Mouse (Mus musculus) cerebellum, postnatal 14 days (tissue): Measurements from ENCODE around the gene Hectd1.

Source experiments
- DNase-seq, 2 experiments: peaks; one replicate each; pipeline ENCODE4 v3.0.0; 2021; ENCODE audit warnings: mixed read lengths in 2 of 2

Gene Hectd1

DNA sequence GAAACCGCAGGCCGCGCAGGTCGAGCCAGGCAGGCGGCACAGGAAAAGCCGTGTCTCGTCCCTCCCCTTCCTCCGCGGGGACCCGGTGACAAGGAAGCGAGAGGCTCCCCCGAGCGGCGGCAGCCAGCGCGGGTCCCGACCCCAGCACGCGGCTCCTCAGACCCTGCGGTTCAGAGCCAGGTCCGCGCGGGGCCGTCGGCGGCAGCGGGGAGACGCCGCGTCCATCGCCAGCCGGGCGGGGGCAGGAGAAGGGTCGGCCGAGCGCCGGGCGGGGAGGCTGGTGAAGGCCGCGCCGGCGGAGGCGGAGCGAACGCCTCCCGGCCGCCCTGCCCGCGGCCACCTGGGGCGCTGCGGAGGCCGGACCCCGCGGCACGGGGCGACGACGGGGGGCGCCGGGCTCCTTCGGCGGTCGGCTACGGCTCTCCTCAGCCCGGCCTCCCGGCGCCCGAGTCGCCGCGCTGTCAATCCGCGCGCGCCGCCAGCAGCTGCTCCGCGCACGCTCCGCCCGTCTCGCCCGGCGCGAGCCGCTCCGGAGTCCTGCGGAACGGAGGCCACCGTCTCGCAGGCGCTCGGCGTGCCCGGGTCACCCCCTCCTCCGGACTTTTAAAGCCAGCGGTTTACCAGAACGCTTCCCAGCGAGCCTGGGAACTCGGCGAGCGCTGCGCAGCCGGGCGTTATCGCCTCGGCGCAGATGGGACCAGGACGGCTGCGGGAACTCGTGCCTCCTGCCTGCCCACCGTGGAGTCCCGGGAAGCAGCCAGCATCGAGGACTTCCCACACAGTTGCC is at the start of gene Hectd1:
Hectd1 (minus strand) TSS at position 247 of the 787 bp plus-strand sequence.
- DNase-seq: peak; percentile 83 to 88

DNA sequence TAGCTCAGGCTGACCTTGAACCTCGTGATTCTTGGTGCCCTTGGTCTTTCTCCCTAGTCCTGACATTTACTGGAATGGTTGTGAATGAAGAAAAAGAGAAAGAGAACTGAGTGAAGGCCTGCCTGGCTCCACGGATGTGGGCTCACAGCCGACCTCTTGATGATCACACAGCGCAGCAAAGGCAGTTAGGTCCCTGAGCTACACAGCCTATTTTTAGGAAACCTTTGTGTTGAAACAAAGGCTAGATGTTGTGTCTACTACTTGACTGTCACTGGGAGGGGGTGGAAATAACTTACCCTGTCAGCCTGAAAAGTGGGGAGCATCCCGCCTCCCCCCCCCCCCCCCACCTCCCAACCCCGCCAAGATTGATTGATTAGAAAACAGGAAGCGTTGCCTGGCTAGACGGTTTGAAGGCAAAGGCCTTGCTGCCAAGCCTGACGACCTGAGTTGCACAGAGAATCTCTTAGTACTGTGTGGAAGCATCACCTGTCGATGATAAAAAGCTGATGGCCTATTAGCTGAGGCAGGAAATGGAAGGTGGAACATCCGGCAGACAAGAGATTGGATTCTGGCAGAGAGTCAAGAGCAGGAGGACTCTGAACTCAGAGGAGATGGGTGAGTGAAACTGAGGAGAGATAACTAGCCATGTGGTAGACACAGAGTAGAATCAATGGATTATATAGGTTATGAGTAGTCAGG is 42.3 kb upstream of the Hectd1 start:
- no peak for DNase-seq

DNA sequence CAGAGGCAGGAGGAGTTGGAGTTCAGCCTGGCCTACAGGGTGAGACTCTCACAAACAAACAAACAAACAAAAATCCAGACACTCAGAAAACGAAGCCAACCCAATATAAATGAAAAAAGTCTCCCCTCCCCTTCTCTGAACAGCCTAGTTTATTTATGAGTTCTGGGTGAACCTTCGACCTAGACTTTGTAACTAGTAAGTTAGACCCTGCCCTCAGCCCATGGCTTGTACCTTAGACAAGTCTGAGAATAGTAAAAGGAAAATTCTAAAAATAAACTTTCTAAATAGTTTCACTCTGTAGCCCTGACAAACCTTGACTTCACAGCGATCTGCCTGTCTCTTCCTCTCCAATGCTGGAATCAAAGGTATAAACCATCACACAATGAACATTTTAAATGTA is 40.2 kb upstream of the Hectd1 start:
- no peak for DNase-seq

DNA sequence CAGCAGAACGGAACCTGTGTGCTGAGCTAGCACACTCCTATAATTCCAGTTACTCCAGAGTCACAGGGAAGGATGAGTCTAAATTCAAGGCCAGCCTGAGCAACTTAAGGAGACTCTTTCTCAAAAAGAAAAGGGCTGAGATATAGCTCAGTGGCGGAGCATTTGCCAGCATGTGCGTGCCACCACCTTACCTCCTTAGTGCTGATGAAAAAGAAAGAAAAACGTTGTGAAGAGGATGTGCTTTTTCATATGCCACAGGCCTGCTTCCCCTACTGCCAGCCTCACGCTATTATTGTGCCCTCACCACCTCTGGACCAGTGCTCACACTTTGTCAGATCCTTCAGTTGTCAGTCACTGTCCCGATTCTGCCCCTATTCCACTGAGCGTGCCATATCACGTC is 37.7 kb upstream of the Hectd1 start:
- DNase-seq: no peak

DNA sequence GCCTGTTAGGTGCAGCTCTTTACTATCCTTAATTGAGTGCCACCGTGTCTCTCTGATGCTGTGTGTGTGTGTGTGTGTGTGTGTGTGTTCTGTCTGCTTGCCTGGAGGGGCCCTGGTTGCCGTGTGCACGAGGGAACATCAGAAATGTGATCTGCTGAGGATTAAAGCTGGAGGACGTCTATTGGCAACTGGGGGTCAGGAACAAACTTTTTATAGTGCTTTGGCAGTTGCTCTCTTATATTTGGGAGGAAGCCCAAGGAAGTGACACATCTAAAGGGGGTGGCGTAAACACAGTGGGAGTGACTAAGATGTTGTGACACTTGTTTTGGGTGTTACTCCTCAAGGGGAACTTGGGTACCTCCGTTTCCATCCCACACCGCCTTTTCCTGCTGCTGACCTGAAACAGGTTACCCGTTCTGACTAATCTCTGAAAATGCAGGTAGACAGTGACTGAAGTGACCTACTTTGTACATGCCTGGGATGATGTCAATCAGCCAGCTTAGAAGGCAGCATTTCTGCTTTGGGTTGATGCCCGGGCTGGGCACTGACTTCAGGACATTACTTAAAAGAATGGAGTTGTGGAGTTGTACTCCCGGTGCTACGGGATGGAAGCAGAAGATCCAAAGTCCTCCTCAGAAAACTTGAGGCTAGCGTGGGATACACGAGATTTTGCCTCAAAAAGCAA is 37.0 kb upstream of the Hectd1 start:
- peak; percentile 21 to 22 for DNase-seq

DNA sequence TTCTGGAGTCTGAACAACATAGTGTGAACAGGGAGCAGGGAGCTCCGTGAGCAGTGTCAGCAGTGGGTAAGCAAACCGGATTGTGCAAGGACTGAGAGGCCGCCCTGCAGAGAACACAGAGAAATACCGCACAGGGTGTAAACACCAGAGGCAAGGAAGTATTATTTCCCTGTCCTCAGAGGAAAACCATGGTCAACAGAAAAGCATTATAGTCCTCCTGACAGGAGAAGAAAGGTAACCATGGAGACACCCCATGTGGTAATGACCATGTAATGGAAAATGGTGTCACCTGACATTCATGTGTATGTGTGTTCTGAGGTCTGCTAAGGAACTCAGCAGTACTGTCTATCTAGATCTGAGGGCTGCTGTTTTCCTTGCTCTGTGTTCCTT is 36.4 kb upstream of the Hectd1 start:
- peak in 1 of 2 experiments; percentile 22 for DNase-seq

DNA sequence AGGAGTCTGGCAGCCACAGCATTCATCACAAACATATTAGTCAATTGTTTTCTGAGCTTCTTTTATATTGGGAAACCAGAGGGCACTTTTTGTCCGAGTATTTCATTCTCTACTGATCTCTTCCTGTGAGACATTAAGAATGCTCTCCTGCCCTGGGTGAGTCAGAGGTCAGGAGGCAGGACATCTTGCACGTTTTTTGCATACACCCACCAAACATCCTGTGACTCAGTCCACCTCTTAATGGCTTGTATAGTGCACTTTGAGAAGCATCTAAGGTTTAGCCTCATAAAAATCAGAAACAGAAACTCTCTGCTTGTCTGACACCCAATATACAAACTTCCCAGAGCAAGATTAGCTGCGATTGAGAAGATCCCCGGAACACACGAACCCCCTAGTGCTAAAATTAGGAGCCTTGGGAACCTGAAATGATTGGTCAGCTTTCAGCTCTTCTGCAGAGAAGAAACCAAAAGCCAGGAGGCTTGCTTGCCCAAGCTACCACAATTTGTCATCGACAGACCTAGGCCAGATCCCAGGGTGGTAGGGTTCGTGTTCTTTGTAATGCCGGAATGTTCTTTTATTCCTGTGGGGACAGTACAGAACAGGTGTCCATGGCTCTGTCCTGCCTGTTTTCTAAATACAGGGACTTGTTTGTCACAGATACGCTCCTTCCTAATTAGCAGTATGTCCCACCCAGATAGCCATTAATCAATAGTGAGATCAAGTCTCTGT is 35.9 kb upstream of the Hectd1 start:
- DNase-seq: no peak

DNA sequence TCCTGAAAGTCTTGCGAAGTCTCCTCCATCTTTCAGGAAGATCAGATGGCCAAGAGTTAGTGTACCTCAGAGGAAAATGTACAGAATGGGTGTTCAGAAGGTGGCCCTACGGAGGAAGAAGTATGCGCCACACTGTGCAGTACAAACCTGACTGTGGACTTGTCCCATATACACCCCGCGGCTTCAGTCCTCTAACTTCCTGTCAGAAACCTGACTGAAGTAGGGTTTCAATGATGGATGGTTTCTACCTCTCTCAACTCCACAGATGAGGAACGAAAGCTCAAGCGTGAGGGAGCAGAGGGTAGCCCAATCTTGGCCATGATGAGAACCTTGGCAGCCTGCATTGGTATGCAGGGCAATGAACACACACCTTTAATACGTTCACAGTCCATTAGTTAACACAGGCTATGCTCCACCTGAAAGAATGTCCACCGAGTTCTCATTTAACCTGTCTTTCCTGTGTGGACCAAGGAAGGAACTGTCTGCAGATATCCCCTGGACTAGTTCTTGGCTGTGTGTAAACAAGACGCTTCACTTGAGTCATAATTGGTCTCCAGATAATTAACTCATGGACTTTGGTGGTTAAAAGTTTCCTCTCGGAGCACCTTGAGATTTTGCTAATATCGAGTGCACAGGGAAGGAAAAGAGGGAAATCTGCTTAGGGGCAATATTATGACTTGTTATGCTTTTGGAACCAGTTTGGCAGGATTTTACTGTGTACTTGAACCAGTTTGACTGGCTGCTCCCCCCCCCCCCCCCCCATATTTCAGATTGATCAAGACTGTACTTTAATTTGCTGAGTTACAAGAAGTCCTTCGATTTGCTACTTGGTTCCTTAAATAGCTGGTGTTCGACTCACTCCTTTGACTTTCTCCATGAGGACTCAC is 34.0 kb upstream of the Hectd1 start:
- DNase-seq: no peak

DNA sequence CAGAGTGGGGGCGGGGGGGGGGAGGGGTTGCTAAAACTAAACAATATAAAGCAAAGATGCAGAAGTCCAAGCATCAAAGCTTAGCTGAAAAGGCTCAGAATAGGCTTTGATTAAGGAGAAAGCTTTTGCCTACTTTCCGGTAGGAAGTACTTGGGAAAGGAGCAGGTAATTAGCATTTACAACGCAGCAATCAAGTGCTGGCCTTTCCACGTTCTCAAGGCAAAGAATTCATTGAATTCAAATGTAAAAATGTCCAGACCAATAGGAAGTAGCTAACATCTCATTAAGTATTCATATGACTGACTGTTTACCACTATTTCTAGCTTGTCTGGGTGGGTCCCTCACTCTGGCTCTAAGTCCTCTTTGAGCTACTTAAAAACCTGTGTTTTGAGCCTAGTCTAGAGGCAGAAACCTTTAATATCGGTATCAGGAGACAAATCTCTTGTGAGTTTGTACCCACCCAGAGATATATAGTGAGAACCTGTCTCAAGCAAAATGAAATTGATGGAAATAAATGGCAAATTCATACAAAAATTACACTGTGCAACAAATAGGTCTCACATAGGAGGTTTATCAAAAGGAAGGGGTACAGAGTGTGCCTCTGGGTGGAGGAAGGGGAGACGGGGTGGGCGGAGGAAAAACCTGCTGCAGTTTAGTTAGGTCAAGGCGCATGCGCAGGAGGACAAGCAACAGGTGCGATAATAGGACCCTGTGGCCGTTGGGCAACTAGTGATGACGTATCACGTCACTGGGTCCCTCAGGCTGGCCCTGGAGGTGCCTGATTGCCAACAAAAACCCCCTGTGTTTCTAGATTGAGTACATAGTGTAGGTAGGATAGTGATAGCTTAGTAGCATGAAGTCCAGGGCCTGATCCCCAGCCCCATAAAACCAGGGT is 29.0 kb upstream of the Hectd1 start:
- no peak for DNase-seq

DNA sequence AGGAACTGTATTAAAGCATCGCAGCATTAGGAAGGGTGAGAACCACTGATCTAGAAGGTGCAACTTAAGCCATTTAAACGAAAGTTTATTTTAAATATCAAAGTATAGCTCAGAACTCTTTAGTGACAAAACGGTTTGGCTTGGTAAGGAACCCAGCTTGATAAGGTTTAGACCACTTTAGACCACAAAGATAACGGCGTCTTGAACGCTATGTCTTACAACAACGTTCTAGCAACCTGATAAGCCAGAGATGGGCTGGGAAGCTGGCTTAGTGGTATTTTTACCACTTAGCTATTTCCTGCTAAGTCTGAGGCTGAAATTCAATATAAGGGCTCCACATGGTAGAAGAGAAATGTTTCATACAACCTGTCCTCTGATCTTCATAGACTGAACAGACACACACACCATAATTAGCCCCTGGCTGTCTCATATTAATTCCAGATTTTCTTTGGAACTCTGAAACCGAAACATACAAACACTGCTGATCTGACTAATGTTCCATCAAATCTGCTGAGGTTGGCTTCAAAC is 27.5 kb upstream of the Hectd1 start:
- DNase-seq: no peak

DNA sequence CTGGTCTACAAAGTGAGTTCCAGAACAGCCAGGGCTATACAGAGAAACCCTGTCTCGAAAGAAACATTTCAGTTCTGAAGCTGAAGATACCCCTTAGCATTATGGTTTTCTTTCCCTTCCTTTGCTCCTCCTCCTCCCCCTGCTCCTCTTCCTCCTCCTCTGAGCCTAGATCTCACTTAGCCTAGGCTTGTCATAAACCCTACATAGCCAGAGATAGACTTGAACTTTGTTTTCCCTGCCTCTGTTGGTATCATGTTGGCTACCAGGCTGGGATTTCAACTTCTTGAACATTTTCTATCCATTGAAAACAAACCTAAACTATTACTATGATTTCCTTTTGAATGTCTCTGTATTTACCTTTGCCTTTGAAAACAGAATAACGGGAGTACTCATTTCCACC is 26.5 kb upstream of the Hectd1 start:
- DNase-seq: no peak

DNA sequence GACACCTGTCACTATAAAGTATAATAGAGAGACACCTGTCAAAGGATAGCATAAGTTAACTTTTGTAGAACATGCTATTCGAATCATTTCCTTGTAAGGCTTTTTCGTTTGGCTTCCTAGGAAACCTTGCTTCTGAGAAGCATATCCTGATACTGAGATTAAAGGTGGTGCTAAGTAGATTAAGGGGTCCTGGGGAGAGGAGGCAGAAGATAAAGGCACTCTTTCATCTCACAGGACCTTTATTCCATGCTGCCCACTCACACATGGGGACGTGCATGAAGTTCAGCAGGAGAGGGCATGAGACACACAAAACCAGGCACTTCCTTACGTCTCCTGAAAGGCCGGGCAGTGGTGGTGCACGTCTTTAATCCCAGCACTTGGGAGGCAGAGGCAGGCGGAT is 26.1 kb upstream of the Hectd1 start:
- no peak for DNase-seq

DNA sequence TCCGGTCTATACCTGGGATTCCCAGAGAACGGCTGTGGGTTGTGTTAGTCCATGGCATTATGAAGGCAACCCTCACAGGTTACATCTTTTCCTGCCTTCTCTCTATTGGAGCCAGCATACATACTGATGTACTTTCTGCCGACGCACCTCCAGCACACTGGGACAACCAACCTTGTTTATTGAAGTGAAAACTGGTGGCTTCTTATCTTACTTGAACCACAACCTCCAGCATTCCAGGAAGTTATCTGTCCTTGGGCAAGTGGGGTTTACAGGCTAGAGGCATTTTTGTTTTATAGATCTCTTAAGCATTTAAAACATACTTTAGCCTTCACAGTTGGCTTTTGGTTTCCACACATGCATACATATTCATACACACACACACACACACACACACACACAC is 22.3 kb upstream of the Hectd1 start:
- DNase-seq: no peak

DNA sequence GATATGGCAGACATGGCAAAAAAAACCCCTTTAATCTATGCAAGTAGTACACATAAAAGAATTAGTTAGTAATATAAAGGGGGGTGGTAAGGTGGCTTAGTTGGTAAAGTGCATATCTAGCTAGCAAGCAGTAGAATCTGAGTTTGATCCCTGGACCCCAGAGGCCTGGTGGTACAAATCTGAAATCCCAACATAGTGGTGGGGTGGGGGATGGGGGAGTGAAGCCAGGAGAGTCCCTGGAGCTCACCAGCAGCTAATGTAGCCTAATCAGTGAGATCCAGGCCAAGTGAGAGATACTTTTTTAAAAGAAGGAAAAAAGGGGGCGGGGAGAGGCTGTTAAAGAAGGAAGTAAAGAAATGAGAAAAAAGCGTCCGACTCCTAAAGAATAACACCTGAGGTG is 21.8 kb upstream of the Hectd1 start:
- DNase-seq: no peak

DNA sequence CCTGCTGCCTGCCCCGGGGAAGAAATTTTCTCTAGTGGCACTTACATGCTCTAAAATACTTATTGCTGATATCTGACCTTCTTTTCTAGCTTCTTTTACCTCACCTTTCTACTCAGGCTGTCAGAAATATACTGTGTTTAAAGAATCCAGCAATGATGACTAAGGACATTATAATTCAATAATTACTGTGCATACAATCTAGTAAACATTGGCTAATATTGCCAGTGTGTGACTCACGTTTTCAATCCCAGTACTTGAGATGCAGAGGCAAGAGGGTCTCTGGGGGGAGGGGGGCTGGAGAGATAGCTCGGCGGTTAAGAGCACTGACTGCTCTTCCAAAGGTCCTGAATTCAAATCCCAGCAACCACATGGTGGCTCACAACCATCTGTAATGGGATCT is 21.0 kb upstream of the Hectd1 start:
- no peak for DNase-seq

DNA sequence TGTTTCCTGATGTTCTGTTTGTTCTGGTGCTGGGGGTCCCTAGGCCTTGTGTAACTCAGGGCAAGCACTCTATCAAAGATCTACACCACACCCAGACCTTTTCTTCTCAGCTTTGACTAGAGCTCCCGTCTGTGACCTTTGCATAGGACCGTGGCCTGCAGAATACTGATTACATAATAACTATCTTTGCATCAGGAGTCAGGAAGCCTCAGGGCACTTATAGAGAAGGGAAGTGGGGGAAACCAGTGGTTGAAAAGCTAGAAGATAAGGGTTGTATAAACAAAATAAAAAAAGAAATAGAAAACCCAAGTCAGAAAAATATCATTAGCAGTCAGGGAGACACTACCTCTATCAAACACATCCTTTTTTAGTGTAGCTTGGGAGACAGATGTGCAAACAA is 20.6 kb upstream of the Hectd1 start:
- no peak for DNase-seq

DNA sequence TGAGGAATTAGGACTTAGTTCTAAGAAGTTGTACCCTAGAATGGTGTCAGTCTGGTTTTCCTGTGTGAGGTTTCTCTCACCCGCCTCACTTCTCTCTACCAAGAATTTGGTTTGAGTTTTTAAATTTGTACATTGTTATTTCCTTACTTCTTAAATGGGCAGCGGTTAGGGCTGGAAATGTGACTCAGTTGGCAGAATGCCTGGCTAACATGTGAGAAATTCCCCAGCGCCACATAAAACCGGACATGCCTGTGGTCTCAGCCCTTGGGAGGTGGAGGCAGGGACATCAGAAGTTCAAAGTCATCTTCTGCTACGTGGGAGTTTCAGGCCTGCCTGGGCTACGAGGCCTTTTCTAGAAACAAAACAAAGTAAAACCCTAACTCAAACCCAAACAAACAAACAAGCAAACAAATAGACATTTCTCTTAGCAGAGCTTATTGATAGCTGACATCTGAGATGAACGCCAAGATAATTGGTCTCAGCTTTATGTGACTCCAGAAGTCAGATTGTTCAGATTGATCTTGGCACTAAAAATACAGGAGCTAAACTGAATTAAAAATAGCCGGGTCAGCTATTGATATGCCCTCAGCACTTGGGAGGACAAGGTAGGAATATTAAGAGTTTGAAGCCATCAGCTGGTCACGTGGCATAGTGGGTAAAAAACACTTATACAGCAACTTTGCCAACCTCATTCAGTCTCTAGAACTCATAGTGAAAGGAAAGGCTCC is 18.8 kb upstream of the Hectd1 start:
- DNase-seq: no peak

DNA sequence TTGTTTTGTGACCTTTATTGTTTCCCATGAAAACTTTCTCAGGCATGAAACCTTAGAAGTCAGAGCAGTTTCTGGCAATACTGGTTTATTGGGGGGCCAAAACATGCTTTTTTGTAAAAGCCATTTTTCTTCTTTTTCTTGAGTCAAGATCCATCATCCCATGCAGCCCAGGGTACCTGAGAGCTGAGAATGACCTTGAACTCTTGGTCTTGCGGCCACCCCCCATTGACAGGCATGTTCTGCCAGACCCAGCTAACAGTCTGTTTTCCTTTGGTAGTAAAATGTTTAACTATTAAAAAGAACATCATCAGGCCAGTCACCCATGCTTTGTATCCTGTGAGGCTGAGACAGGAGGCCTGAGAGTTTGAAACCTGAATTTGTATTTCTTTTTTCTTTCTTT is 15.9 kb upstream of the Hectd1 start:
- DNase-seq: no peak

DNA sequence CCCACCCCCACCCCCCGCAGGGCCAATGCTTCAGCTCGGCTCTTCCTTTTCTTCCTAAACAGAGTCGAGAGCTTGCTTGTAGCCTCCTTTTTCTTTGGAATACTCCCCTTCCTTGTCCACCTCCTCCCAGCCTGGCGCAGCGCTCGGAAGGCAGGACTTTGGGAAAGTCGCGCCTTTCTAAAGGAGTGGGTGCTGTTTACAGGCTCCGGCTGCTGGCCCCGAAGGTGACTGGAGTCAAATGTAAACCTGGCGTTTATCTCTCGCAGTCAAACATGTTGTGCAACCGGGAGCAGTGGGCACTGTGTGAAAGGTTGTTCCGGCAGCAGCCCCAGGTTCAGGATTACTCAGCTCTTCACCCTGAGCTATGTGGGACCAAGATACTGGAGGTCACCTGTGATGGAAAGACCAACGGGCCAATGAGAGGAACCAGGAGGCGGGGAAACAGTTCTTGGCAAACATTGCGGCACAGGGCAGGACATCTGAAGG is 15.5 kb upstream of the Hectd1 start:
- DNase-seq: peak; percentile 95 to 97
